Mouse (Mus musculus) thymus, adult 2 months (tissue): ENCODE measurements around the gene Hormad1. TPM values are rescaled to one million over a fixed set of nuclear protein-coding genes. Genes with fewer than 3 reads are reported as not detected.
"Not testable (repeated sequence)": the region's sequence is repeated elsewhere in the genome, so short reads cannot be mapped to it uniquely, and the experiment has no call there.

Experiments used
- DNase-seq: peaks from one replicate; pipeline ENCODE4 v3.0.0; 2021
- H3K27ac ChIP-seq: fragments of 200-500 bp; 2 replicates; pipeline ENCODE4 v1.5.1; 2012; ENCODE audit warnings: low read length, control low read depth; ENCODE audit not compliant: control insufficient read depth, insufficient read depth
- H3K27me3 ChIP-seq: fragments of 200-500 bp; 2 replicates; pipeline ENCODE4 v1.6.1; 2012; ENCODE audit warnings: mild to moderate bottlenecking, low read length, moderate library complexity, mixed read lengths; ENCODE audit not compliant: control insufficient read depth, insufficient read depth
- H3K36me3 ChIP-seq: fragments of 200-500 bp; 2 replicates; pipeline ENCODE4 v1.6.1; 2012; ENCODE audit warnings: mild to moderate bottlenecking, low read length, moderate library complexity; ENCODE audit not compliant: control insufficient read depth, insufficient read depth
- H3K4me1 ChIP-seq: fragments of 200-500 bp; replicated peaks from 2 replicates; pipeline ENCODE4 v1.6.1; 2012; ENCODE audit warnings: low read length; ENCODE audit not compliant: control insufficient read depth, insufficient read depth
- H3K4me3 ChIP-seq: fragments of 200-500 bp; 2 replicates; pipeline ENCODE4 v1.5.1; 2012; ENCODE audit warnings: mild to moderate bottlenecking, low read length, control low read depth, moderate library complexity; ENCODE audit not compliant: control insufficient read depth, insufficient read depth
- CTCF ChIP-seq: fragments of 200-500 bp; IDR thresholded peaks from 2 replicates; pipeline ENCODE4 v1.5.1; 2012; ENCODE audit warnings: mild to moderate bottlenecking, control low read depth, low read length, moderate library complexity, borderline replicate concordance; ENCODE audit not compliant: control insufficient read depth, poor library complexity, insufficient read depth; ENCODE audit errors: extremely low read depth
- POLR2A ChIP-seq: fragments of 200-500 bp; IDR thresholded peaks from 2 replicates; pipeline ENCODE4 v1.6.1; 2012; ENCODE audit warnings: mild to moderate bottlenecking, low read length, control low read depth, moderate library complexity; ENCODE audit not compliant: control insufficient read depth, poor library complexity, insufficient read depth; ENCODE audit errors: extremely low read depth
- WGBS: fragments of 180-500 bp; shearing (Covaris S2); methylation state at CpG from one replicate; pipeline ENCODE4 v1.1.7; 2018; 5-methylcytosine and 5-hydroxymethylcytosine counted together
- polyA plus RNA-seq: library from polyadenylated mRNA; depleted of rRNA; stranded (reverse); fragments of >200 nt; gene quantifications from 2 replicates; pipeline ENCODE4 v1.2.3, GENCODE M21; 2012

Gene Hormad1
- polyA plus RNA-seq, 1 experiment = not detected

GRCm38 (mm10) chr3:95533364-95533763, 26.1 kb upstream of the Hormad1 start:
- H3K36me3 ChIP-seq = no peaks in the 10 kb centered on the region
- 94% methylated on average over 5 of the region's 5 CpGs for WGBS
- H3K27me3 ChIP-seq = no peaks in the 10 kb centered on the region
- no peak for DNase-seq
- no peaks in the 10 kb centered on the region for H3K4me1 ChIP-seq
- no peak overlapping the region for H3K4me3 ChIP-seq
- no peak overlapping the region for H3K27ac ChIP-seq
- TF ChIP-seq CTCF (no peak), POLR2A (no peak)

- DNase-seq = no peak
- 91% methylated on average over 1 of the region's 1 CpGs for WGBS
- H3K4me3 ChIP-seq = no peak overlapping the region
- H3K27ac ChIP-seq = no peak overlapping the region
- H3K4me1 ChIP-seq = no peaks in the 10 kb centered on the region
- TF ChIP-seq CTCF (no peak), POLR2A (no peak)
- no peaks in the 10 kb centered on the region for H3K27me3 ChIP-seq
- no peaks in the 10 kb centered on the region for H3K36me3 ChIP-seq
These were observed 24.6 kb upstream of the Hormad1 start for GRCm38 (mm10) chr3:95534927-95535326.

GRCm38 (mm10) chr3:95538936-95539335, 20.5 kb upstream of the Hormad1 start:
- no peak overlapping the region for H3K27ac ChIP-seq
- peaks cover 6% of the 10 kb centered on the region for H3K4me1 ChIP-seq
- 94% methylated on average over 10 of the region's 10 CpGs for WGBS
- H3K27me3 ChIP-seq = no peaks in the 10 kb centered on the region
- no peak for DNase-seq
- H3K36me3 ChIP-seq = no peaks in the 10 kb centered on the region
- no peak overlapping the region for H3K4me3 ChIP-seq
- TF ChIP-seq POLR2A (no peak), CTCF (no peak)

DNA sequence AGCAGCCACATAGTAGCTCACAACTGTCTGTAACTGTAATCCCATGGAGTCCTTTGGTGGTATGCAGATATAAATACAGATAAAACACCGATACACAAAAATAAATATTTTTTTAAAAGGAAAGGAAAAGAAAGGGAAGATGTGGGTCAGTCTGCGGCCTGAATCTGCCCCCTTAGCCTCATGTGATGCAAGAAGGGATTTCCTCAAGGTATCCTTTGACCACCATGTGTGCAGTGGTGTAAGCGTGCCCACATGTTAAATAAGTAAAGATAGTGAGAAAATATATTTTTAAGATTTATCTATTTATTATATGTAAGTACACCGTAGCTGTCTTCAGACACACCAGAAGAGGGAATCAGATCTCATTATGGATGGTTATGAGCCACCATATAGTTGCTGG, 19.6 kb upstream of the Hormad1 start:
- no peaks in the 10 kb centered on the region for H3K27me3 ChIP-seq
- no peak overlapping the region for H3K4me3 ChIP-seq
- WGBS = over 99% methylated on average over 4 of the region's 4 CpGs
- TF ChIP-seq POLR2A = no peak
- no peak for TF ChIP-seq CTCF
- H3K4me1 ChIP-seq = peaks cover 6% of the 10 kb centered on the region
- DNase-seq = no peak
- H3K36me3 ChIP-seq = no peaks in the 10 kb centered on the region
- no peak overlapping the region for H3K27ac ChIP-seq

DNA sequence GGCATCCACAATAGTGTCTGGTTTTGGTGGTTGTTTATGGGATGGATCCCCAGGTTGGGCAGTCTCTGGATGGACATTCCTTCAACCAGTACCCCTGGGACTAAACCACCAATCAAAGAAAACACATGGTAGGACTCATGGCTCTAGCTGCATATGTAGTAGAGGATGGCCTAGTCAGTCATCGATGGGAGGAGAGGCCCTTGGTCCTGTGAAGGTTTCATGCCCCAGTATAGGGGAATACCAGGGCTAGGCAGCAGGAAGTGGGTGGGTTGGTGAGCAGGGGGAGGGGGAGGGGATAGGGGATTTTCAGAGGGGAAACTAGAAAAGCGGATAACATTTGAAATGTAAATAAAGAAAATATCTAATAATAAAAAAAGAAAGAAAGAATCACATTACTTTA, 18.3 kb upstream of the Hormad1 start:
- H3K27me3 ChIP-seq, H3K4me3 ChIP-seq, DNase-seq, H3K36me3 ChIP-seq, H3K4me1 ChIP-seq, H3K27ac ChIP-seq: not testable (repeated sequence)
- 30% methylated on average over 2 of the region's 2 CpGs for WGBS

DNA sequence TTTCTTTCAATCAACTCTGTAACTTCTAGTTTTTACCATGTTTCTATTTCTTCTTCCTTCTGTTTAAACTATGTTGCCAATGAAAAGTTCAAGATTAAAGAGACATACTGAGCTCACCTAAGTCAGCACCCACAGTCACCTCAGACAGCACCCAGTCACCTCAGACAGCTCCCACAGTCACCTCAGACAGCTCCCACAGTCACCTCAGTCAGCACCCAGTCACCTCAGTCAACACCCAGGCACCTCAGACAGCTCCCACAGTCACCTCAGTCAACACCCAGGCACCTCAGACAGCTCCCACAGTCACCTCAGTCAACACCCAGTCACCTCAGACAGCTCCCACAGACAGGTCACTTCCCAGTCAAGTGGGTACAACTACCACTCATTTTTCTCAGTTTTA, 17.3 kb upstream of the Hormad1 start:
- Histone ChIP-seq H3K27me3 (no peaks in the 10 kb centered on the region), H3K4me3 (no peak overlapping the region), H3K4me1 (peaks cover 6% of the 10 kb centered on the region), H3K27ac (no peak overlapping the region), H3K36me3 (no peaks in the 10 kb centered on the region)
- DNase-seq = no peak
- no peak for TF ChIP-seq CTCF
- no peak for TF ChIP-seq POLR2A

GRCm38 (mm10) chr3:95542981-95543380, 16.5 kb upstream of the Hormad1 start:
- H3K4me3 ChIP-seq = no peak overlapping the region

More at GRCm38 (mm10) chr3:95542981-95543380, 16.5 kb upstream of the Hormad1 start:
- TF ChIP-seq CTCF (no peak), POLR2A (no peak)
- WGBS = 88% methylated on average over 7 of the region's 7 CpGs
- no peak for DNase-seq
- H3K4me1 ChIP-seq = peaks cover 6% of the 10 kb centered on the region
- no peaks in the 10 kb centered on the region for H3K27me3 ChIP-seq
- no peak overlapping the region for H3K27ac ChIP-seq
- H3K36me3 ChIP-seq = no peaks in the 10 kb centered on the region
